Mouse (Mus musculus): Measurements from ENCODE around the gene Car14. TPM values are rescaled to one million over a fixed set of nuclear protein-coding genes. Genes with fewer than 3 reads are reported as not detected.
A peak's percentile ranks its signal among the peaks of the same experiment; 100 is the strongest.
"Not testable (repeated sequence)": the region's sequence is repeated elsewhere in the genome, so short reads cannot be mapped to it uniquely, and the experiment has no call there.

Car14 gene
- polyA plus RNA-seq, 1 experiment from 2014 or later: 67.8 TPM

DNA sequence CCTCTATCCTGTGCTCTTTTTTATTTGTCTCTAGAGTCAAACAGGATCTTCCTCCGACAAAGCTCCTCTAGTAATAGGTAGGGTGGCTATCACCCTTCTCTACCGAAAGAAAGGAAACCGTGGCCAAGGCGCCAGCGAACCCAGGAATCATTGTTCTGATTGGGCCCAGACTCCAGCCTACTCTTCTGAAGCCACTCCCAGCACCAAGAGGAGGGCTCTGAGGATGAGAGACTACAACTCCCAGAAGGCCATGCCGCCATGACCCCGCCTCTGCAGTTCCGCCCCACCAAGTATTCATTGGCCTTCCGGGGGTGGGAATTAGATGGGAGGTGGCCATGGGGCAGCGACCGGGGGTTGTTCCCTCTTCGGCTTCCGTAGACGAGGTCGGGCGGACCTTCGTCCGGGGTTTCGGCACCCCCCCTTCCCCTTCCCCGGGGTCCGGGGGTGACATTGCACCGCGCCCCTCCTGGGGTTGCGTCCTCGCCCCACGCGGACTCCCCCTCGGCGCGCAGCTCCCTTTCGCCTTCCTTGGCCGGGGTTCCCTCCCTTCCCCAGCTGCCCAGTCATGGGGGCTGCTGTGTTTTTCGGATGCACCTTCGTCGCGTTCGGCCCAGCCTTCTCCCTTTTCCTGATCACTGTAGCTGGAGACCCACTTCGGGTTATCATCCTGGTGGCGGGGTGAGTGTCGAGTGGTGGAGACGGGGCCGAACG is 10.7 kb downstream of the Car14 start, which contains the start of gene Aph1a:
TSS of gene Aph1a (plus strand) at position 364 of the 711 bp plus-strand sequence.
- H3K9ac ChIP-seq (replicated peaks; ENCODE audit: low read length): peak within 1 kb of the TSS; percentile 71
- H3K27ac ChIP-seq (replicated peaks; ENCODE audit: low read depth, low read length): 0 out of 2 replicates have a peak within 1 kb of the TSS, but pooled peaks have one; percentile 16
- WGBS: under 1% methylated on average over 25 of the region's 43 CpGs
- peak; percentile 98 for DNase-seq (ENCODE audit: low spot score)
- not testable (repeated sequence) for H3K4me1 ChIP-seq (ENCODE audit: control insufficient read depth, insufficient read depth, low read length); H3K36me3 ChIP-seq (replicated peaks; ENCODE audit: control insufficient read depth, insufficient read depth, low read depth, low read length); H3K9me3 ChIP-seq (replicated peaks; ENCODE audit: control insufficient read depth, low read length); H3K27me3 ChIP-seq (ENCODE audit: control insufficient read depth, insufficient read depth, low read length)
- H3K4me3 ChIP-seq (ENCODE audit: low read depth, low read length): peak within 1 kb of the TSS; percentile 68
- peak; percentile 94 for ATAC-seq (replicated peaks; ENCODE audit: insufficient number of reproducible peaks, low FRiP score, low TSS enrichment, low read depth)
- H3K4me2 ChIP-seq (ENCODE audit: low read depth, low read length): peak within 1 kb of the TSS; percentile 77

DNA sequence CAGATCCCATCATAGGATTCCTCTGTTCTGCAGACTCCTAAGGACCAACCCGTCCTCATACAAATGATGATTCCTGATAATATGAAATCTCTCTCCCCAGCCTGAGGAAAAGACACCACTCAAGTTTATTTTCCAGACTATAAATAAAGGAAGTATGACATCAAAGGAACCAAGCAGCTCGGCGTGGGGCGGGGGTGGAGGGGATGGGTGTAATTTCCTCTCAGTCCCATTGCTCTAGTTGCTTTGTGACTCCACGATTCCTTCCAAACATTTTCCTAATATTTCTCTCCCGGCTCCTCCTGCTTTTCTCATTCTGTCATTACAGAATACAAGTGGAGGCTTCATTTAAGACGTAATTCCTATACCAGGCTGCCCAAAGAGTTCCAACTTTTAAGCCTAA is 11.4 kb downstream of the Car14 start:
- Histone ChIP-seq H3K27ac (replicated peaks; ENCODE audit: low read depth, low read length) (0 out of 2 replicates have a peak overlapping the region, but pooled peaks have one; percentile 16), H3K27me3 (ENCODE audit: control insufficient read depth, insufficient read depth, low read length) (no peaks in the 10 kb centered on the region), H3K4me1 (ENCODE audit: control insufficient read depth, insufficient read depth, low read length) (peaks cover 2% of the 10 kb centered on the region), H3K9ac (replicated peaks; ENCODE audit: low read length) (0 out of 2 replicates have a peak overlapping the region, but pooled peaks have one; percentile 29), H3K4me2 (ENCODE audit: low read depth, low read length) (peak overlapping the region; percentile 26), H3K4me3 (ENCODE audit: low read depth, low read length) (peak overlapping the region; percentile 68; the same call in 1 of the 2 replicates), H3K9me3 (replicated peaks; ENCODE audit: control insufficient read depth, low read length) (no peaks in the 10 kb centered on the region), H3K36me3 (replicated peaks; ENCODE audit: control insufficient read depth, insufficient read depth, low read depth, low read length) (no peaks in the 10 kb centered on the region)
- 22% methylated on average over 7 of the region's 7 CpGs for WGBS
- DNase-seq (ENCODE audit: low spot score) (peak; percentile 19), ATAC-seq (replicated peaks; ENCODE audit: insufficient number of reproducible peaks, low FRiP score, low TSS enrichment, low read depth) (no peak)

GRCm38 (mm10) chr3:95892066-95893052 is 12.1 kb downstream of the Car14 start:
- Histone ChIP-seq H3K4me3 (ENCODE audit: low read depth, low read length) (peak overlapping the region; percentile 6; the same call in 1 of the 2 replicates), H3K9ac (replicated peaks; ENCODE audit: low read length) (peak overlapping the region; percentile 51), H3K4me2 (ENCODE audit: low read depth, low read length) (peak overlapping the region; percentile 27), H3K27me3 (ENCODE audit: control insufficient read depth, insufficient read depth, low read length) (no peaks in the 10 kb centered on the region), H3K36me3 (replicated peaks; ENCODE audit: control insufficient read depth, insufficient read depth, low read depth, low read length) (no peaks in the 10 kb centered on the region), H3K27ac (replicated peaks; ENCODE audit: low read depth, low read length) (peak overlapping the region; percentile 25; the same call in 1 of the 2 replicates), H3K4me1 (ENCODE audit: control insufficient read depth, insufficient read depth, low read length) (peaks cover 2% of the 10 kb centered on the region), H3K9me3 (replicated peaks; ENCODE audit: control insufficient read depth, low read length) (no peaks in the 10 kb centered on the region)
- 32% methylated on average over 11 of the region's 11 CpGs for WGBS
- ATAC-seq (replicated peaks; ENCODE audit: insufficient number of reproducible peaks, low FRiP score, low TSS enrichment, low read depth) (no peak), DNase-seq (ENCODE audit: low spot score) (no peak)

DNA sequence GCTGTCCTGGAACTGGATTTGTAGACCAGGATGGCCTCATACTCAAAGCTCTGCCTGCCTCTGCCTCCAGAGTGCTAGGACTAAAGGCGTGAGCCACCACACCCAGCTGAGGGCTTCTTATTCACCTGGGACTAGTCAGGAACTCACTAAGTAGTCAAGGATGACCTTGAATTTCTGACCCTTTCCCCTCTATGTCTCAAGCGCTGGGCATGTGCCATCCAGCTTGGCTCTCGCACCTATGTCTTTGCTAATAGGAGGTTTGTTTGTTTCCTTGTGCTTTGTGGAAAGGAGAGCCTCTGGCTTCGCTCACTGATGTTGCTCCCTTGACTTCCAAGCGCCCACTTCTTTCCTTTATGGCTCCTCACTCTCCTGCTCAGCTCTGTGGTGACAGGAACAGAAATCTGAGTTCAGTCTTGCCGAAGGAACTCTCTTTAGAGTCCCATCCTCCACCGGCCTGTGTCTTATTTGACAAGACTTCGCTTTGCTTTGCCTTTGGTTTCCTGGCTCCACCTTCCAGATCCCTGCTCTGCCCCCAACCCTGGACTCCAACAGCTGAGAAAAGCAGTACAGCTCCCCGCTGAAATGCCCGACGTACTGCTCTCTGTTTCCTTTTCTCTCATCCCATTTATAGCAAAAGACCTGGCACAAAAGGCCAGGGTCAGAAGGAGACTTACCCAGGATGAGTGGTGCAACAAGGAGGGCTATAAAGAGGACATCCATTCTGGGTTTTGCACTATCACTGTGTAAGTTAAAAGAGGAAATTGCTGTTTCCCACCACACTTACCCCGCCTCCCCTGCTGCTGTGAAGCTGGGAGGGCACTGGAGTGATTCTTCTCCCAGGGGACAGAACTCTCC is 13.1 kb downstream of the Car14 start, which contains the start of gene BC028528:
TSS of gene BC028528 (minus strand) at position 795 of the 855 bp plus-strand sequence.
- 21% methylated on average over 12 of the region's 12 CpGs for WGBS
- DNase-seq (ENCODE audit: low spot score) (peak; percentile 60), ATAC-seq (replicated peaks; ENCODE audit: insufficient number of reproducible peaks, low FRiP score, low TSS enrichment, low read depth) (no peak)
- H3K4me3 ChIP-seq (ENCODE audit: low read depth, low read length): peak within 1 kb of the TSS; percentile 6; the same call in 1 of the 2 replicates
- H3K27me3 ChIP-seq (ENCODE audit: control insufficient read depth, insufficient read depth, low read length): no peaks in the 10 kb centered on the region
- no peaks in the 10 kb centered on the region for H3K9me3 ChIP-seq (replicated peaks; ENCODE audit: control insufficient read depth, low read length)
- H3K4me1 ChIP-seq (ENCODE audit: control insufficient read depth, insufficient read depth, low read length): peaks cover 2% of the 10 kb centered on the region
- peak within 1 kb of the TSS; percentile 66; the same call in 1 of the 2 replicates for H3K27ac ChIP-seq (replicated peaks; ENCODE audit: low read depth, low read length)
- no peaks in the 10 kb centered on the region for H3K36me3 ChIP-seq (replicated peaks; ENCODE audit: control insufficient read depth, insufficient read depth, low read depth, low read length)
- peak within 1 kb of the TSS; percentile 27 for H3K4me2 ChIP-seq (ENCODE audit: low read depth, low read length)
- H3K9ac ChIP-seq (replicated peaks; ENCODE audit: low read length): peak within 1 kb of the TSS; percentile 51

DNA sequence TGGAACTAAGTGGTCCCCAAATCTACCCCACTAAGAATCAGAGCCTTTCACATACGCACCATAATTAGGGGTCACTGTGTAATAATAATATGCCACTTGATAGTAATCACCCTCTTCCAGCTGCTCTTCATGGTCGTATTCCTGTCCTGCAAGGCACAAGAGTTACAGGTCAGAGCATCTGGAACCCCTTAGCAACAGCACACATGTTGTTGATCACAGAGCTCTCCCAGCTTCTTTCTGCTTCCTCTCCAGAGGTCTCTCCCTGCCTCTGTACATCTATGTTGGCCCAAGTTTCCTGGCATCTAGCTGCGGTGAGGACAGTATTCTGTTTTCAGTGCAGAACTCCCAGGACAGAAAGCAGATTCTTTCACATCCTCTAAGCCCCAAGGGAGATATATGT is 14.8 kb downstream of the Car14 start:
- H3K4me3 ChIP-seq (ENCODE audit: low read depth, low read length): no peak overlapping the region
- DNase-seq (ENCODE audit: low spot score): peak; percentile 83
- WGBS: 44% methylated on average over 3 of the region's 3 CpGs

DNA sequence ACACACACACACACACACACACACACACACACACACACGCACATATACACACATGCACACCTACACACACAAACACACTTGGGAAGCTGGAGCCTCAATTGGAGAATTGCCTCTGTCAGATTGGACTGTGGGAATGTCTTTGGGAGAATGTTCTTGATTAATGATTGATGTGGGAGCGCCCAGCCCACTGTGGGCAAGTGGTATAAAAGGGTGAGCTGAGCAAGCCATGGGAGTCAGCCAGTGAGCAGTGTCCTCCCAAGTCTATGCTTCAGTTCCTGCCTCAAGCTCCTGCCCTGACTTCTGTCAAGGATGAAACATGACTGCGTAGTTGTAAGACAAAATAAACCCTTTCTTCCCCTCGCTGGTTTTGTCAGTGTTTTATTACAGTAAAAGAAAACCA is 16.9 kb downstream of the Car14 start:
- Histone ChIP-seq H3K4me3 (ENCODE audit: low read depth, low read length) (no peak overlapping the region), H3K4me2 (ENCODE audit: low read depth, low read length) (no peak overlapping the region), H3K27me3 (ENCODE audit: control insufficient read depth, insufficient read depth, low read length) (no peaks in the 10 kb centered on the region), H3K27ac (replicated peaks; ENCODE audit: low read depth, low read length) (no peak overlapping the region), H3K9ac (replicated peaks; ENCODE audit: low read length) (no peak overlapping the region), H3K36me3 (replicated peaks; ENCODE audit: control insufficient read depth, insufficient read depth, low read depth, low read length) (no peaks in the 10 kb centered on the region), H3K9me3 (replicated peaks; ENCODE audit: control insufficient read depth, low read length) (no peaks in the 10 kb centered on the region), H3K4me1 (ENCODE audit: control insufficient read depth, insufficient read depth, low read length) (peaks cover 2% of the 10 kb centered on the region)
- DNase-seq (ENCODE audit: low spot score) (no peak), ATAC-seq (replicated peaks; ENCODE audit: insufficient number of reproducible peaks, low FRiP score, low TSS enrichment, low read depth) (no peak)
- WGBS: 70% methylated on average over 4 of the region's 4 CpGs

More for the DNA sequence above, 14.8 kb downstream of the Car14 start:
- Histone ChIP-seq H3K9me3 (replicated peaks; ENCODE audit: control insufficient read depth, low read length) (no peaks in the 10 kb centered on the region), H3K4me1 (ENCODE audit: control insufficient read depth, insufficient read depth, low read length) (peaks cover 2% of the 10 kb centered on the region), H3K27me3 (ENCODE audit: control insufficient read depth, insufficient read depth, low read length) (no peaks in the 10 kb centered on the region), H3K27ac (replicated peaks; ENCODE audit: low read depth, low read length) (0 out of 2 replicates have a peak overlapping the region, but pooled peaks have one; percentile 20), H3K9ac (replicated peaks; ENCODE audit: low read length) (no peak overlapping the region), H3K36me3 (replicated peaks; ENCODE audit: control insufficient read depth, insufficient read depth, low read depth, low read length) (no peaks in the 10 kb centered on the region), H3K4me2 (ENCODE audit: low read depth, low read length) (no peak overlapping the region)
- no peak for ATAC-seq (replicated peaks; ENCODE audit: insufficient number of reproducible peaks, low FRiP score, low TSS enrichment, low read depth)

GRCm38 (mm10) chr3:95884400-95884799 is 20.1 kb downstream of the Car14 start:
- Histone ChIP-seq H3K9me3 (replicated peaks; ENCODE audit: control insufficient read depth, low read length) (no peaks in the 10 kb centered on the region), H3K4me1 (ENCODE audit: control insufficient read depth, insufficient read depth, low read length) (peaks cover 2% of the 10 kb centered on the region; the same call in 1 of the 2 replicates), H3K4me2 (ENCODE audit: low read depth, low read length) (no peak overlapping the region), H3K27ac (replicated peaks; ENCODE audit: low read depth, low read length) (no peak overlapping the region), H3K27me3 (ENCODE audit: control insufficient read depth, insufficient read depth, low read length) (no peaks in the 10 kb centered on the region), H3K36me3 (replicated peaks; ENCODE audit: control insufficient read depth, insufficient read depth, low read depth, low read length) (no peaks in the 10 kb centered on the region), H3K9ac (replicated peaks; ENCODE audit: low read length) (no peak overlapping the region), H3K4me3 (ENCODE audit: low read depth, low read length) (no peak overlapping the region)
- 75% methylated on average over 5 of the region's 5 CpGs for WGBS
- ATAC-seq (replicated peaks; ENCODE audit: insufficient number of reproducible peaks, low FRiP score, low TSS enrichment, low read depth) (no peak), DNase-seq (ENCODE audit: low spot score) (no peak)

Data from embryonic facial prominence, embryonic 11.5 days (tissue).